Mouse (Mus musculus): Measurements from ENCODE around the gene Mcpt8. TPM values are rescaled to one million over a fixed set of nuclear protein-coding genes. Genes with fewer than 3 reads are reported as not detected.

Mcpt8 gene
- 1 to 10 TPM in 1 of 2 experiments, not detected in 1; 2.7 TPM for total RNA-seq (2023)

DNA sequence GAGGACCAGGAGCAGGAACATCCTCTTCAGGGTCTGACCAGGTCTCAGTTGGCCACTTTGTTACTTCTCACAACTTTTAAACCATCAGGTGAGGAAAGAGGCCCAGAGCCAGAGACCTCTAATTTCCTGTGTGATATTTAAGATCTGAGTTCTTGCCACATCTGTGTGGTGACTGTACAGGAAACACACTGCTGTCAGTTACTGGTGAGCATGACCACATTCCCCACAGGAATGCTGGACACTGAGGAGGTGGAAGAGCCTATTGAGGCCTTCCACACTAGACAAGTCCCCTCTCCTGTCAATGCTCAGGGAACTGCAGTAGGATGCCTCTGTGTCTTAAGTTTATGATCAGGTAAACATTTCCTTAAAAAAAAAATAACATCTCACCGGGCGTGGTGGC lies at the start of gene Mcpt8:
TSS of gene Mcpt8 (minus strand) at position 107 of the 400 bp plus-strand sequence.

GRCm38 (mm10) chr14:56132508-56132907 lies 47.4 kb upstream of the Mcpt8 start, which contains the start of gene Gzmd:
Gzmd (minus strand) TSS chr14:56132608.

DNA sequence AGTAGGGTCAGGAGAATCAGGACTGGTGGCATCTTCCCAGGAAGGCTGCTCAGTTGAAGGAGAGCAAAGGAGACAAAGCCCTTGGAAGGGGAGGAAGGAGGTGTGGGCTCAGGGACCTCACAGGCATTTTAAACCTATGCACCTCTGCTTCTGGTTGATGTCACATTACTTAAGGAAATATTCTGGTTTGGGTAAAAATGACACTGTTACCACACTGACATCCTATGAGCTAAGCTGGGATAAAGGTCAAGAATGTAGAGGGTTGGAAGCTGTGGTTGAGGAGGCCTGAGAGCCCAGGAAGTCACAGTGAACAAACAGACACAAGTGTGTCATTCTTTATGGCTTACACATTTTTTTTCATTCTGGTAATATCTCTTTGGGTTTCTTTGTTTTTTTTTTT lies 35.5 kb upstream of the Mcpt8 start, which contains the start of gene Gzme:
TSS of gene Gzme (minus strand) at position 101 of the 400 bp plus-strand sequence.

DNA sequence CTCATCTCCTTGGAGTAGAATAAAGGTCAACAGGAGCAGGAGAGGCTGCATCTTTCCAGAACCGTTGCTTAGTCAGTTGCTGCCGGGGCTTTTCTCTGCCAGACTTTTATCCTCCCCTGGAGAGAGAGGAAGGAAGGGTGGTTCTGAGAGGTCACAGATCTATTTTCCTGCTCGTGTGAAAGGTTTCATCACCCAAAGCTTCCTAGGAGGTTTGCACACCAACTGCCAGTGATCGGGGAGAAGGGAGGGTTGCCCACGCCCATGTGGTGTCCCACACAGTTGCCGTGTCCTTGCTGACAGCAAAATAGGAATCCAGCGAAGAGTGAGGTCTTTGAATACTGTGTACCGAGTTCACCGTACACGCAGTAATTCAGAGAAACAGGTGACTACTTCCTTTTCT lies 17.3 kb upstream of the Mcpt8 start, which contains the start of gene Ctsg:
TSS of gene Ctsg (minus strand) at position 189 of the 400 bp plus-strand sequence.

DNA sequence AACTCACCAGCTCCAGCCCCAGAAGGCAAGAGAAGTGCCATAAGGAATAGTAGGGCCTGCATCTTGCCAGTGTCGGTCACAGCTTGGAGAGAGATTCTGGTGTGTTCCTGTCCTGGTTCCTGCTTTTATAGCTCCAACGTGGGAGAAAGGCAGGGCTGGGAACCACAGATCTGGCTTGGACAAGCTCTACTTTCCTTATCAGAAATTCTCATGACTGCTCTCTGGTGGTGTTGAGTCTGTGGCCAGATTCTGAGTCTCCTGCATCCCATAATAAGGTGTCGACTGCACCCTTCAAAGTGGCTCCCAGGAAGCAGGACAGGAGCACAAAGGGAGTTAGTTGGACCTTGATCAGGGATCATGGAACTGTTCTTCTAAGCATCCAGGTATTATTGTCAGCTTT lies 22.9 kb downstream of the Mcpt8 start, which contains the start of gene Mcpt4:
TSS of gene Mcpt4 (minus strand) at position 101 of the 400 bp plus-strand sequence.

DNA sequence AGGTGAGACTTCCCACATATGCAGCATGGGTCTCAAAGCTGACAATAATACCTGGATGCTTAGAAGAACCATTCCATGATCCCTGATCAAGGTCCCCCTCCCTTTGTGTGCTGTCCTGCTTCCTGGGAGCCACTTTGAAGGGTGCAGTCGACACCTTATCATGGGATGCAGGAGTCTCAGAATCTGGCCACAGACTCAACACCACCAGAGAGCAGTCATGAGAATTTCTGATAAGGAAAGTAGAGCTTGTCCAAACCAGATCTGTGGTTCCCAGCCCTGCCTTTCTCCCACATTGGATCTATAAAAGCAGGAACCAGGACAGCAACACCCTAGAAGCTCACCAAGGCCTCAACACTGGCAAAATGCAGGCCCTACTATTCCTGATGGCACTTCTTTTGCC lies 43.3 kb downstream of the Mcpt8 start, which contains the start of gene Mcpt2:
TSS of gene Mcpt2 (plus strand) at position 250 of the 400 bp plus-strand sequence.

Other genes with a start within 250 kb of the Mcpt8 start
- 1 to 10 TPM; 1.1 to 6.0 TPM for gene Nynrin, start 231.3 kb downstream of the Mcpt8 start, total RNA-seq (2023)
- not detected for gene Cbln3, start 200.9 kb downstream of the Mcpt8 start, total RNA-seq (2023)
- 10 to 100 TPM; 68.1 to 75.9 TPM for gene Khnyn, start 200.3 kb downstream of the Mcpt8 start, total RNA-seq (2023)
- gene Sdr39u1, start 185.0 kb downstream of the Mcpt8 start, total RNA-seq (2023), result 10 to 100 TPM; 32.2 to 52.6 TPM
- 1 to 10 TPM in 1 of 2 experiments, not detected in 1; 1.2 TPM for gene Cma1, start 140.6 kb downstream of the Mcpt8 start, total RNA-seq (2023)
- not detected for gene Cma2, start 134.3 kb downstream of the Mcpt8 start, total RNA-seq (2023)
- not detected for gene Mcpt1, start 67.3 kb downstream of the Mcpt8 start, total RNA-seq (2023)
- not detected for gene Mcpt9, start 54.8 kb downstream of the Mcpt8 start, total RNA-seq (2023)
- gene Mcpt2, start 43.2 kb downstream of the Mcpt8 start, total RNA-seq (2023), result not detected
- gene Mcpt4, start 23.0 kb downstream of the Mcpt8 start, total RNA-seq (2023), result 1 to 10 TPM in 1 of 2 experiments, under 1 TPM in 1; 0.71 to 2.5 TPM
- gene Ctsg, start 17.3 kb upstream of the Mcpt8 start, total RNA-seq (2023), result not detected
- gene Gzme, start 35.4 kb upstream of the Mcpt8 start, total RNA-seq (2023), result not detected
- not detected for gene Gzmd, start 47.3 kb upstream of the Mcpt8 start, total RNA-seq (2023)
- not detected for gene Gzmg, start 74.3 kb upstream of the Mcpt8 start, total RNA-seq (2023)
- gene Gzmn, start 89.3 kb upstream of the Mcpt8 start, total RNA-seq (2023), result not detected
- gene Gzmf, start 126.1 kb upstream of the Mcpt8 start, total RNA-seq (2023), result not detected
- gene Gzmc, start 149.4 kb upstream of the Mcpt8 start, total RNA-seq (2023), result under 1 TPM in 1 of 2 experiments, not detected in 1; 0.87 TPM
- 1 to 10 TPM; 2.9 to 5.8 TPM for gene Gzmb, start 177.0 kb upstream of the Mcpt8 start, total RNA-seq (2023)

Data from T-cell, adult 66 days (primary cell).